Mouse (Mus musculus) layer of hippocampus, postnatal 25 days (tissue): ENCODE measurements around the gene Tmem222. TPM values are rescaled to one million over a fixed set of nuclear protein-coding genes. Genes with fewer than 3 reads are reported as not detected.

ENCODE experiments used
- DNase-seq, 2 experiments: peaks; one replicate each; pipeline ENCODE4 v3.0.0; 2022; ENCODE audit warnings: mixed read lengths in 2 of 2, low spot score in 1 of 2; ENCODE audit errors: extremely low spot score in 1 of 2
- total RNA-seq, 2 experiments: library from RNA; stranded (reverse); gene quantifications; 2 replicates each; pipeline ENCODE4 v1.2.3; 2021

Tmem222 gene
- total RNA-seq, 2 experiments from 2014 or later: 85.7 to 92.6 TPM

DNA sequence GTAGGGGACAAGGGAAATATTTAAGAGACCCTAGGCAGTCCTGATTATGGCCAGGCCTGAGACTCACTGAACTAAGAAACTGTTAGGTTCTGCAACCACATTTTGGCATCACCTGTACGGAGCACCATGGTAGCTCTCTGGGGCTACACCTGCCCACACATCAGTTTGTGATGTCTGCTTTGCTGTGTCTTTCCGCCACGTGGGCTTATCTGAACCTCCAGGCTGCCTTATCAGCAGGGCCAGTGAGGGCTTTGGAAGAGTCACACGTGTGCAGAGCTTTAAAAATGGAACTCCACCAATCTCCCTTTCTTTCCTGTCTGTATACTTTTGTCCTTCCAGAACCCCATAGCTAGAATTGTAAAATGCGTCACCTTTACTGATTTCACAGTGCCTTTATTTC lies 8.4 kb upstream of the Tmem222 start:
- DNase-seq: no peak

DNA sequence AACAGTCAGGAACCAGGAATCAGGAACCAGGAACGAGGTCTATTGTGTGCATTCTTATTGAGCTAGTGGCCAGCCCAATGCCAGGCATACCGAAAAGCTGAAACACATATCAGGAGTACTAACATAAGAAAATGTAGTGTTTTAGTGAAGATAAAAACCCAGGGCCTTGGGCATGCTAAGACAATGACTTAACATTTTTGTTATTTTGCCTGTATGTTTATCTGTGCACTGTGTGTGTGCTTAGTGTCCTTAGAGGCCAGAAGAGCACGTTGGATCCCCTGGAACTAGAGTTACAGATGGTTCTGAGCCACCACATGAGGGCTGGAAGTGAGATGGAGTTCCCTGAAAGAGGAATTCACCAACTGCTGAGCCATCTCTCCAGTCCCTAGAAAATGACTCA lies 7.7 kb upstream of the Tmem222 start:
- no peak for DNase-seq

DNA sequence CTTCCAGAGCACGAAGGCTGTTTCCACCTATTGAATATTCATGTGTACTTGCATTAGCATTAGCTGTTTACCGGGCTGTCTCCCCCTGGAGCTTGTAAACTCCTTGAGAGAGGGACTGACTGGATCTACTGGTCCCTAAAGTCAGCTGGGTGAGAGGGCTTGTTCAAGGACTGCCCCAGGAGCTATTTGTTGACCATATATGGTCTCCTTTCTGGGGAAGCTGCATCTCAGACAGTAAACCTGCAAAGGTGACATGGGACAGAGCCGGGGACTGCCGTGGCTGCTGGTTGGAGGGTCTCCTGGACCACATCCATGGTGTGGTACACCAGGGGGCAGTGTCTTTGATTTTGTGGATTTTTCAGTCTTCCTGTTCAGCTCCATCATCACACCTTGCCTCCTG lies 5.1 kb upstream of the Tmem222 start:
- no peak for DNase-seq

DNA sequence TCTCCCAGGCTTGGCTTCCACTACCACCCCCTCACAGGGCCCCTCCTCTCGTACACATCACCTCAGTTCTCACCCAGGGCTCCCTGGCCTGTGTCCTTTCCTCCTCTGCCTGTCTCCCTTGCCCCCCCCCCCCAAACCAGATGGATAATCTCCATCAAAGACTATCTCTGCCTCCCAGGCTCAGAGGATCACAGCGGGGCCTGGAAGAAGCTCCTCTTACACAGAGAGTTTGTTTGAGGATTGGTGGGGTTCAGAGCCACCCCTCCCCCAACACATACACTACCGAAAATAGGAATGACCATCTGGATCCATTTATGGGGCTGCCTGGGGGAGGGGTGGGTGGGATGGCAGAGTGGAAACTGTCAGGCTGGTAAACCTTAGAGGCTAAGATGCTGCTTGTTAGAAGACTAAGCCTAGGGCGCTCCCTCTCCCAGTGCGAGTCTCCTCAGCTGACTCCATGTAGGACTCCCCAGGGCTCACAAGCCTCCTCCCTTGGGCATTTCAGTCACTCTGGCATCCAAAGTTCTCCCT lies 4.4 kb upstream of the Tmem222 start:
- DNase-seq: no peak

DNA sequence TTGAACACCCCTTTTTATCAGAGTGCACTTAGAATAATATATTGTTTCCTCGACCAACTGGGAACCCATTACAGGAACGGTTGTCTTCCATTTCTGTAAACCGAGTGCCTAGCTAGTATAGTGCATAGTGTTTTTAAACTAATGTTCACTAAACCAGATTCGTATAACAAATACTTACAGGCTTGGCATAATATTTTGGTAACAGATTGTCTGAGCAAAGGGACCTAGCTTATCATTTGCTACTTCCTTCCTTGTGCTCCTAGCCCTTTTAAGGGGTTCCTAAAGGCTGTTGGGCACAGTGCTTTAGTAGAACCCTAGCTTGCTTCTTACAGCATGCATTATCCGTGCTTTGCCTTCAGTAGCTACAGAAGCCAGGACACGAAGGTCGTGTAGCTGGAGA lies 3.9 kb upstream of the Tmem222 start:
- no peak for DNase-seq

DNA sequence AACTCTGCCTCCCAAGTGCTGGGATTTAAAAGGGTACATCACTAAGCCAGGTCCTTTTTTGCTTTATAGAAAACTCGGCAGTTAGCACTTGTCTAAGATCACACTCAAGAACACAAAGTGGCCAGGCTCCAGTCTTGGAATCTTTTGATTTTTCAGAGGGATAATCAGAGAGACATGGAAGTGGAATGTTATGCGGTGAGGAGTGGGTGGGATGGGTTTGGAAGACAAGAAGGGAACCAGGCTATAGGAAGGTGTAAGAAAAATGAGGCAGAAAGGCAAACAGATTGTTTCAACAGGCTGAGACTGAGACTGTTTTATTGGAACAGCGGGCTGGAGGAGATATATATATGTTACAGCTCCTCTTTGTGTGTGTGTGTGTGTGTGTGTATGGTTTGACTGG lies 890 bp upstream of the Tmem222 start:
- DNase-seq: no peak

DNA sequence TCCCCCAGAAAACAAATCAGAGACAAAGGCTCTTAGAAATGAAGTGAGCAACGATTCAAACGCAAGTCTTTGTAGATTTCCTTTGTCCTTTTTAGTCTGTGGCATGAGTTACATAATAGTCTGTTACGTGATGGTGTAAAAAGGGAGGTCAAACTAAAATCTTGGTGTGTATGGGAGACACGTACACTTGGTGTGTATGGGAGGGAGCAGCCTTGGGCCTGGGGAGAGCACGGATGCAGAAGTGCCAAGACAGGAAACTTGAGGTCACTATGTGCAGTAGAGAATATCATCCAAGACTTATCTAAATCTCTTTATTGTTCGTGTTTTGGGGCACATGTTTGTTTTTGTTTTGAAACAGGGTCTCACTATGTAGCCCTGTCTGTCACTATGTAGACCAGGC lies 475 bp upstream of the Tmem222 start:
- DNase-seq: no peak

DNA sequence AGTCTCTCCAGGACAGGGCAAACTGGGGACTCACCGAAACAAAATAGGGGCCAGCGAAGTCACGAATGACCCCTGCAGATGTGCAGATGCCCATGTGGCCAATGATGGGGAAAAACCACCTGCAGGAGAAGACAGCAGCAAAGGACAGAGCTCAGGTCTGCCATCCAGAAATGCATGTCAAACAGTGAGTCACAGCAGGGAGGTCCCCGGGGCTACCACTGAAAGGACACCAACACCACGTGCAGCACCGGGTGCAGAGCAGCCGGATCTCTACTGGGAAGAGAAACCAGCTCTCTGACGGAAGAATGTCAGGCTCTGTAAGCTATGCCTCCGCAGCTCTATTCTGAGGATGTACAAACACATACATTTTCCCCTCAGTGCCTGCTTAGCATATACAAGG lies 6.7 kb downstream of the Tmem222 start:
- DNase-seq: no peak

DNA sequence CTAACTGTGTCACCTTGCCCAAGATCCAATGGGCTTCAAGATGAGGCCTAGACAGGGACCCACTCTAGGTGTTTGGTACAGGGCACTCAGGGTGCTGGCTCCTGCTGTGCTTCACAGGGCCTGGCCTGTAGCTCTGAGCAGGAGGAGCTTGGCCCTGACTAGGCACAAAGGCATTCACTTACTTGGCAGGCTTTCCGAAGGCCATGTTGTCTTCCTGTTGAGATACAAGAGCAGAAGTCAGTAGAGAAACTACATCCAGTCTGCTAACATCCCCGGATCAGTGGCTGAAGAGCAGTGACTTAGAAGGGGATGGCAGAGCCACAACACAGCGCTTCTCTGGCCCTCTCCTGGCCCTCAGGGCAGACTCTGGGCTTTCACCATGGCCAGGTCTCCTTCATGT lies 8.0 kb downstream of the Tmem222 start:
- DNase-seq: no peak

DNA sequence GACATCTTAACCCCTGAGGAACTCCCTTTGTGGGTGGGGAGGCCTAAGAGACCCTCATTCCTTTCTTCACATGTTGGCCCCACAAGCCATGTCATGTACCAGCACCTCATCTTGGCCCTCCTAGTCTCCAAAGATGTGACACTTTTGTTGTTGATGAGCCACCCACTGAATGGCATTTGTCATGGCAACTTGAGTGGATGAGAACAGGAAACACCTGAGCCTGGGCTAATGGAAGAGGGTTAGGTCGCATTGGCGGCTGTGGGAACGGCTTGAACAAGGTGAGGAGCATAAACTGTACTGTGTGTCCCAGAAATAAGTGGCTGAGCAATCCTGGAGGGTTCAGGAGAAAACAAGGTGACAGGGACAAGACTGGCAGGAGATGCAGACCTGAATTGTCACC lies 8.7 kb downstream of the Tmem222 start:
- no peak for DNase-seq

DNA sequence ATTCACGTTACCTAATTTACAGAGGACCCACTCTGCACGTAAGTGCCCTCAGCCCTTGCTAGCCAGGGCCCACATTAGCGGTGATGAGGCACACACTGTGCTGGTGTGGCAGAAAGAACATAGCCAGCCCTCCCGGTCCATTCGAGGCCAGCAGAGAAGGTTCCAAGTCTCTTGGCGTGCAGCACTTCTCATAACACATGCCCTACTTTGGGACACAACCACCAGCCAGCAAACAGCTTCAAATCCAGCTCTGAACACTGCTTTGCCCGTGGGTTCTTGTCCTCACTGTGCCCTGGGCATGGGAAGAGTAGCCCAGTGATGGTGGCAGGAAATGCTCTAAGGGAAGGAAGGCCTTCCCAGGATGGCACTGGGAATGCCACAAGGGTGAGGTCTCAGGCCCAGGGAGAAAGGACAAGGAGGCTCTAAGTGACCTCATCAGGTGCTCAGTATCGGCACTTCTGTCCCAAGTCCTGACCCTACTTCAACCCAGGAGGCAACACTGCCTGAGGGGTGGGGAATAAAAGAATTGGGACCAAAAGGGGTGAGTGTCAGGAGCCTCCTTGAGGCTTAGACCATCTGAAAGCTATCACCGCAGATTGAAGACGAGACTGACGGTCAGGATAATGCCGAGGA lies 11.2 kb downstream of the Tmem222 start:
- DNase-seq: no peak

DNA sequence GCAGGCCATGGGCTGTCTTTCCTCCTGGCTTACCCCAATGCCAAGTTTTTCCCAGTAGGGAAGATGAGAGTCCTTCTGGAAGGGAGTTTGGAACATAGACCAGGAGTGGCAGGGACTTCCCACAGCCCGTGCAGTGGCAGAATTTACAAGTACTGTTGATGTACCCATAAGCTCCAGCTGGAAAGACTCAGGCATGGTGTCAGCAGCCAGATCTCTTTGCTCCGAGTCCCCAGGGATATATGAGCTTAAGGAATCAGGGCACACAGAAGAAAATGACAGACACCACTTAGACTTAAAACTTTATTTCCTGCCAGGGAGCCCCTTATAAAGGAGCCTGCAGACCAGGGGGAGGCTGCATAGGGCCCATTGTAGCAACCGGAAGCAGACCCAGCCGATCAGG lies 11.8 kb downstream of the Tmem222 start:
- no peak for DNase-seq

DNA sequence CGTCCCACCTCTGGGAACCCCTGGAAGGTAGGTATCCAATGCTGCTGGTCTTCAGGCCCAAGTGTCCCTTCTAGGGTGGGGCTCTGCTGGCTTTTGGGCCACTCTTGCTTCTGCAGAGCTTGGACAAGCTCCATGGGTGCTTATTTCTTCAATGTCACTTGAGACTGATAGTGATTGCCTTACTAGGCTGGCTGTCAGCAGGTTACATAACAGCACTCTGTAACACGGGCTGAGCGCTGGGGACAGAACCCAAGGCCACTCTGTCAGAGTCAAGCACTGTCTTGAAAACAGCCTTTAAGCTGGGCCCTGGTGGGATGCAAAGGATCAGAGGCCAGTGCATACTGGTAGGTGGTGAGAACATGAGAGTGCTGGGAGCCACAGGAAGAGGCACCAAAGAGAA lies 12.3 kb downstream of the Tmem222 start:
- no peak for DNase-seq

DNA sequence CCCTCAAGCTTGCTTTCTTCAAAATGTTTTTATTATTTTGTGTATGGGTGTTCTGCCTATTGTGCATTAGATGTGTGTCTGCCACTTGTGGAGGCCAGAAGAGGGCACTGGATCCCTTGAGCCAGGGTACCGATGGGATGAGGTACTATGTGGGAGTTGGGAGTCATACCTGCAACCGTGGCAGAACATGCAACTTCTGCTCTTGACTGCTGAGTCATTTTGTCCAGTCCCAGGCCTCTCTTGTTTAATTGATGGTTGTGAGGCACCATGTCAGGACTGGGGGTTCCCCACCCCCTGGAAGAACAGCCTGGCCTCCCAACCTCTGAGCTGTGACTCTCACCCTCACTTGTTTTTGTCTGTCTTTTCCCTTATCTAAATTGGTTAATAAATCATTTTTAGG lies 13.0 kb downstream of the Tmem222 start:
- no peak for DNase-seq

DNA sequence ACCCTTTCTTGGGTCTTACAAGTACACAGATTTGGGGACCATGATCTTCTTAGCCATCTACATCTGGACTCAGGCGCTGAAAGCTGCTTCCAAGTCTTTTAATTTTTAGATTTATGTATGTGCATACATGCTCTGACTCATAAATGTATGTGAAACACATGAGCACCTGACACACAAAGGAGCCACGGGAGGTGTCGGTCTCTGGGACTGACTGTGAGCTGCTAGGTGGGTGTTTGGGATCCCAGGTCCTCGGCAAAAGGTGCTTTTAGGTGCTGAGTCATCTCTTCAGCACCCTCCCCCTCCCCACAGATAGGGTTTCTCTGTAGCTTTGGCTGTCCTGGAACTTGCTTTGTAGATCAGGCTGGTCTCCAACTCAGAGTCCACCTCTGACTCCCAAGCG lies 13.8 kb downstream of the Tmem222 start:
- no peak for DNase-seq

DNA sequence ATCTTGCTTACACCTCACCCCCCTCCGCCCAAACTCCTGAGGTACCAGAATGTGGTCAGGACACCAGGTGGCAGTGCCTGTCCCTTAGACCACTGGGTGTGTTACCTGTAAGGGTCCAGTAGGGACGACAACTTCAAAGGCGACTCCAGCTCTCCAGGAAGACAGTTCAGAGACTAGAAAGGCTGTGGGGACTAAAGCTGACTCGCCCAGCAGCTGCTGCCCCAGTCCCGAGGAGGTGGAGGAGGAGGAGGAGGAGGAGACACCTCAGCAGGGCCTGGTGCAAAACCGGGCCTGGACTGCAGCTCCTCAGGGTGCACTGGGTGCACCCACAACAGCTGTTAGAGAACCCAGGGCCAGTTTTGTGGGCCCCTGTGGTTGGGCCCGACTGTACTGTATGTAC lies 14.7 kb downstream of the Tmem222 start, which contains the start of gene Sytl1:
Sytl1 (minus strand) TSS at position 232 of the 400 bp plus-strand sequence.
- DNase-seq: no peak

DNA sequence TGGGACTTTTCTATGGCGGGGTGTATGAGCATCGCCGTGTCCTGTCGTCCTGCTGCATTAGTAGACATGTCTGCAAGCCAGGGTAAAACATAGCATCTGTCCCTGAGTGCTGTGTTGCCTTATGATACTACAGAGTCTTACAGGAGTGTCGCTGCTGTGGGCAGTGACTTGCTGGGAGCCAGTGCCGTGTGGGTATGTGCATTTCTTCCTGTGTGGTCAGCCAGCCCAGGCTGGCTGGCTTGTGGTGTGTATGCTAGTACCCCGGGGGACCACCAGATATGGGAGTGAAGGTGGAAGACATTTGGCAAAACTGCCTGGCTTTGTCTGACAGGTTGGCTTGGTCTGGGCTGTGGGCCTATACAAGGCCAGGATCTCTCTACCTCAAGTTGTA lies 15.2 kb downstream of the Tmem222 start:
- DNase-seq: no peak

DNA sequence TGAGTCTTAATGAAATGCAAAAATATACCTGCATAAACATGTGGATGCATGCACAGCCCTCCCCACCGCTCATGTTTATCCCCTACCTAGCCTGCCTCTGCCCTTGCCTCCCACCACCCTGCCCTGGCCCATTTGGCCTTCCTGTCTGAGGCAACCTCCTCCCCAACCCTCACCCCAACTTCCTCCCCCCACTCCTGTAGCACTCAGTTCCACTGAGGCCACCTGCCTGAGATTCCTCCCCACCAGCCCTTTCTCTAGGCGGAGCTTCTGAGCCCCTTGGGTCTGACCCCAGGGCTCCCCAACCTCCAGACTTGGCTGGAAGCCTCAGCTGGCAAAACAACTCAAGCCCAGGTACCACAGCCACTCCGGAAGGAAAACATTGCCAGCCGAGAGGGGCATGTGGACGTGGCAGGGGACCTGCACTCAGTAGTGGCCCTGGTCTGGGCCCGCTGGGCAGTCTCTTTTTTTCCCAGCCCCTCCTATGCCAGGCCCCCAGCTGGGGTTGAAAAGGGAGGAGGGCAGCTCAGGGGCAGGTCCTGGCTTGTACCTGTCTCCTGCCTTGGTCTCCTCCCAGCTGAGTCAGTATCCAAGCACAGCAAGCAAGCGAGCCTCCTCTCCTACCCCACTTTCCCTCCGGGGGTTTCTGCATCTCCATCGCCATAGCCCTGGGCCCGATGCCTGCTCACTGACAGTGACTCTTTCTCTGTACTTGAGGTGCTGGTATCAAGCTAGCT lies 15.8 kb downstream of the Tmem222 start:
- DNase-seq: no peak

DNA sequence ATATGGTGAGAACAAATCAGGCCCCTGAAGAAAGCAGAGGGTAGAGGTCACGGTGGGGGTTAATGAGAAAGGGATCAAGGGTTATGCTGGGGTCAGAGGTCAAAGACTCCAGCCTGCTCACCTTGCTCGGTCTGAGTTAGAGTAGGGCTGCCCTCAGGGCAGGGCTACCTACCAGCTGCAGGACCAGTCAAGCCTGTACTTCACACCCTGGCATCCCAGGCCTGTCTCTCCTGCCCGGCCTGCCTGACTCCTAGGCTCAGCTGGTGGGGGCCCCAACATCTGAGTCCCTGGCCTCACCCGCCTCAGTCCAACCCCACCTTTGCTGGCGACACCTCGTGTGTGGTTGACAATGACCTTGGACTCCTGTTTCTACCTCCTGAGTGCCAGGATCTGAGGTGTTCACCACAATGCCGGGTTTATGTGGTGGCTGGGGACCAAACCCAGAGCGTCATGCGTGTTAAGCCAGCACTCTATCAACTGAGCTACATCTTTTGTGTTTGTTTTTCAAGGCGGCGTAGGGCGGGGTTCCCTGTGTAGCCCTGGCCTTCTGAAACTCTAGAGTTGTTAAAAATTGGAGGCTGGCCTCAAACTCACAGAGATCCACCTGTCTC lies 19.7 kb downstream of the Tmem222 start:
- DNase-seq: no peak

DNA sequence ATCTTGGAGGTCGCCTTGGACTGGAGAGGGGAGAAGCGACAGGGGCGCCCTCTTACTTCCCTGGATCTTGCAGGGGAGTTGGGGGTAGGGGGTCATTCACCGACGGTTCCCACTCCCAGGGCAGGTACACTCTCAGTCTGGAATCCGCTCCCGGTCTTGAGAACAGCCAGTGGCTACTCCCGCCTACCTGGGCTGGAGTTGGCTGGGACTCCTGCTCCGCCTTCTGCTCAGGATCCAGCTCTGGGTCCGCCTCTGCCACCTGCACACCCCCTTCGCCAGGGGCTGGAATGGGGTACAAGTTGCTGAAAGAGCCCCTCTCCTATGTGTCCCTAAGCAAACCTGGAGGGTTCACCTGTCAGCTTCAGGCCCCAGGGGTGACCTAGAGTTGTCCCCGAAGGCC lies 20.4 kb downstream of the Tmem222 start:
- DNase-seq: no peak

DNA sequence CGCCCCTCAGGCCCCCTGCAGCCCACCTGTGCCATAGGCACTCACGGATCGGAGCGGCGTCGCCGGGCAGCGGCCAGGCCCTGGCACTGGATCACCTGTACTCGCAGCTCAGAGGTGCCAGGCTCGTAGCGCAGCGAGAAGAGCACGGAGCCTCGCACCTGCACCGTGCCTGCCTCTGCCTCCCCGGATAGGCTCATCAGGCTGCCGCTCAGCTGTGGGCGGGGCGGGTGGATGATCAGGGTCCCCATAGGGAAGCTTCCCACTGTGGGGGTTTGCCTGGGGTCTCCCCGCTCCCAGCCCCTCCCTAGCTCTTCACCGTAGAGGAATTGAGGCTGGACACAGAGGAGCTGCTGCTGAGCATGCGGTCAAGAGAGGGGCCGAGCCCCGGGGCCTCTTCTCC lies 20.8 kb downstream of the Tmem222 start:
- no peak for DNase-seq

DNA sequence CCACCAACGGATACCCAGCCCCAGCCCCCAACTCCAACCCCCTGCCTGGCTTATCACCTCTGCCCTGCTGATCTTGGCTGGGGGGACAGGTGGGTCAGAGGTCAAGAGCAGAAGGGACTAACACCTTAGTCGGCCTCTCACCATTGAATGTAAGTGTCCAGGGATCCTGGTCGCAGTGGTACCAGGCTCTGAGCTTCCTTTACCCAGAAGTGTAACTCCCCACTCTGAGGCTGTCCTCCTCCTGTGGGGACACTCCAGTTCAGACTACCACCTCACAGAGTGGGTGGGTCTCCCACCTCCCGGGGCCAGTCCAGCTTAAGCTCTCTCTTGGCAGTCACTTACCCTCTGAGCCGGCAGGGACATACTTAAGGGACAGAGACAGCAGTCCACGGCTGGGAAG lies 22.2 kb downstream of the Tmem222 start:
- DNase-seq: no peak
